Mouse (Mus musculus) erythroblast, adult 5-6 weeks (primary cell): Measurements from ENCODE around the gene Sfta2. TPM values are rescaled to one million over a fixed set of nuclear protein-coding genes. Genes with fewer than 3 reads are reported as not detected.

Source experiments
- ATAC-seq: replicated peaks from 2 replicates; pipeline ENCODE4 v1.8.0; 2016; ENCODE audit warnings: moderate number of reproducible peaks, mild to moderate bottlenecking, moderate TSS enrichment, inconsistent platforms; ENCODE audit not compliant: poor library complexity, low FRiP score, severe bottlenecking
- total RNA-seq, 2 experiments: library from RNA; stranded (forward) in 1 of 2; stranded (reverse) in 1 of 2; fragments of 150-400 nt in 1 of 2; fragments of 200-764, 138-1000 nt in 1 of 2; gene quantifications; 2 replicates each; pipeline versions ENCODE4 v1.2.3 to v1.2.4; 2015 to 2017; ENCODE audit warnings: low replicate concordance in 2 of 2

The Sfta2 gene
- total RNA-seq, 2 experiments from 2014 or later, result not detected

GRCm38 (mm10) chr17:35667334-35668065, 66.2 kb downstream of the Sfta2 start, which contains the start of gene Vars2:
Vars2 (minus strand) TSS chr17:35667592.
- ATAC-seq, result peak; percentile 92

GRCm38 (mm10) chr17:35669731-35670130, 68.4 kb downstream of the Sfta2 start:
- ATAC-seq, result no peak

- ATAC-seq, result no peak
Measured at GRCm38 (mm10) chr17:35671846-35672245, 70.5 kb downstream of the Sfta2 start.

GRCm38 (mm10) chr17:35672527-35672926, 71.2 kb downstream of the Sfta2 start:
- ATAC-seq, result no peak

- peak; percentile 91 for ATAC-seq
Measured at GRCm38 (mm10) chr17:35673416-35674035, 72.2 kb downstream of the Sfta2 start, which contains the start of gene Gtf2h4. Gtf2h4 (minus strand) TSS chr17:35673739.

- no peak for ATAC-seq
Measured at GRCm38 (mm10) chr17:35680591-35680990, 79.2 kb downstream of the Sfta2 start.

- no peak for ATAC-seq
Measured at GRCm38 (mm10) chr17:35681986-35682385, 80.6 kb downstream of the Sfta2 start.

GRCm38 (mm10) chr17:35685061-35685460, 83.7 kb downstream of the Sfta2 start:
- no peak for ATAC-seq

GRCm38 (mm10) chr17:35688347-35689175, 87.2 kb downstream of the Sfta2 start:
- no peak for ATAC-seq

GRCm38 (mm10) chr17:35689936-35690645, 88.7 kb downstream of the Sfta2 start:
- ATAC-seq, result no peak

GRCm38 (mm10) chr17:35691811-35692210, 90.5 kb downstream of the Sfta2 start:
- ATAC-seq, result no peak

- ATAC-seq, result no peak
Measured at GRCm38 (mm10) chr17:35692368-35692767, 91.0 kb downstream of the Sfta2 start.

GRCm38 (mm10) chr17:35693906-35694305, 92.6 kb downstream of the Sfta2 start:
- ATAC-seq, result no peak

GRCm38 (mm10) chr17:35695289-35695688, 93.9 kb downstream of the Sfta2 start:
- ATAC-seq, result no peak

- no peak for ATAC-seq
Measured at GRCm38 (mm10) chr17:35696691-35697090, 95.3 kb downstream of the Sfta2 start.

GRCm38 (mm10) chr17:35697429-35697758, 96.0 kb downstream of the Sfta2 start:
- ATAC-seq, result no peak

- no peak for ATAC-seq
Measured at GRCm38 (mm10) chr17:35697759-35698500, 96.6 kb downstream of the Sfta2 start.

- no peak for ATAC-seq
Measured at GRCm38 (mm10) chr17:35698501-35698883, 97.1 kb downstream of the Sfta2 start.

GRCm38 (mm10) chr17:35699919-35700318, 98.6 kb downstream of the Sfta2 start:
- 0 out of 2 replicates have a peak, but pooled peaks have one; percentile 28 for ATAC-seq
